Comparison of ENCODE assay signal across 8 mouse cellular contexts in the genomic region with DNA sequence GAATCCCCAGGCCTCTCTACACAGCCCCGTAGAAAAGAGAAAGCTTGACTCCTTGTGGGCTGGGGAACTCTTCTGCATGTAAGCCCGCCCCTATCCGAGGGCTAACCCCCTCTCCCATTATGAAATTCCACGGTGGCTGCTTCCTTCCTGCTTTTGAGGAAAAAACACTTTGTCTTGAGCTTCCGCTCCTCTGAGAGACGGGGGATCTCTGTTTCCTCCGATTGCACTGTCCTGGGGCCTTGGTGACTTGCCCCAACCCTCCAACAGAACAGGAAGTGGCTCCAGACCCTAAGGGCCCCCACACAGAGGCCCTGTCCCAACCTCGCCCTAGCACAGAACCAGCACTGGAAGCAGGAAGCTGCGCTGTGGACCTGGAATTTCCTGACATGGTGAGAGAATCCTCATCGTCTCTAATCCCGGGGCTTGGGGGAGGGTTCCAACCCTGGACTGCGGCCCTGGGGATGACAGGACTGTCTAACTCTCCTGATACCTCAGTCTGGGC. TPM values are rescaled to one million over a fixed set of nuclear protein-coding genes. Genes with fewer than 3 reads are reported as not detected.
A peak's percentile ranks its signal among the peaks of the same experiment; 100 is the strongest.
DNase-seq lines count a peak whose midpoint lies in the region; ATAC-seq and TF ChIP-seq lines count a peak whose summit lies in the region.

No protein-coding gene starts in this region.

- no peaks in the 10 kb centered on the region for H3K9me3 ChIP-seq in embryonic facial prominence, embryonic 13.5 days
- H3K9me3 ChIP-seq in intestine, postnatal 0 days (ENCODE audit: control insufficient read depth): no peaks in the 10 kb centered on the region

- WGBS in embryonic facial prominence, embryonic 13.5 days: 36% methylated on average over 12 of the region's 12 CpGs
- 52% methylated on average over 12 of the region's 12 CpGs for WGBS in intestine, postnatal 0 days

- H3K4me3 ChIP-seq in embryonic facial prominence, embryonic 13.5 days: no peak overlapping the region
- H3K4me3 ChIP-seq in intestine, postnatal 0 days (ENCODE audit: low read depth, low read length): no peak overlapping the region

- TF ChIP-seq CTCF in intestine, postnatal 0 days (IDR thresholded peaks at IDR 0.05; ENCODE audit: low read depth): no peak

- H3K4me2 ChIP-seq in embryonic facial prominence, embryonic 13.5 days: no peak overlapping the region
- no peak overlapping the region for H3K4me2 ChIP-seq in intestine, postnatal 0 days (replicated peaks; ENCODE audit: low read depth)

- H3K4me1 ChIP-seq in embryonic facial prominence, embryonic 13.5 days: no peaks in the 10 kb centered on the region
- no peaks in the 10 kb centered on the region for H3K4me1 ChIP-seq in intestine, postnatal 0 days (replicated peaks; ENCODE audit: control insufficient read depth, insufficient read depth, low read length)

- no peak for ATAC-seq in embryonic facial prominence, embryonic 13.5 days (ENCODE audit: insufficient number of reproducible peaks, insufficient read depth, low FRiP score, low TSS enrichment, low read depth)
- ATAC-seq in intestine, postnatal 0 days: peak; percentile 32
- ATAC-seq in megakaryocyte-erythroid progenitor cell, adult 5-6 weeks (replicated peaks; ENCODE audit: low FRiP score, low TSS enrichment, poor library complexity, severe bottlenecking): no peak

- H3K27me3 ChIP-seq in embryonic facial prominence, embryonic 13.5 days: no peaks in the 10 kb centered on the region
- no peaks in the 10 kb centered on the region for H3K27me3 ChIP-seq in intestine, postnatal 0 days (replicated peaks; ENCODE audit: control insufficient read depth, insufficient read depth, low read length)

- H3K9ac ChIP-seq in embryonic facial prominence, embryonic 13.5 days: no peak overlapping the region
- H3K9ac ChIP-seq in intestine, postnatal 0 days (ENCODE audit: low read depth, low read length): no peak overlapping the region

- peak; percentile 43 for DNase-seq in adrenal gland, postnatal 10 days
- DNase-seq in lung, adult 18-20 months: peak; percentile 47 to 72
- DNase-seq in MN1 (ENCODE audit: low spot score): no peak
- no peak for DNase-seq in ovary, postnatal 36 days (ENCODE audit: low spot score)
- no peak for DNase-seq in gastrocnemius, adult 8-10 months (ENCODE audit: low spot score in 2 of 2)

- H3K27ac ChIP-seq in embryonic facial prominence, embryonic 13.5 days: peak overlapping the region; percentile 28; the same call in 1 of the 2 replicates
- H3K27ac ChIP-seq in intestine, postnatal 0 days (ENCODE audit: low read depth, low read length): 0 out of 2 replicates have a peak overlapping the region, but pooled peaks have one; percentile 3

- H3K36me3 ChIP-seq in embryonic facial prominence, embryonic 13.5 days: peaks cover 2% of the 10 kb centered on the region; the same call in 1 of the 2 replicates
- H3K36me3 ChIP-seq in intestine, postnatal 0 days (ENCODE audit: control insufficient read depth, insufficient read depth): peaks cover 17% of the 10 kb centered on the region; the same call in 1 of the 2 replicates

RNA-seq across cellular contexts. Expression of gene Mybbp1a, which starts 16.9 kb away (rescaled TPM):
- total RNA-seq in adrenal gland, postnatal 10 days (2021): 10 to 100 TPM; 77.5 to 84.6 TPM
- polyA plus RNA-seq in embryonic facial prominence, embryonic 13.5 days (2015; fragmentation: Nextera tagmentation; extraction: Ambion mirVana): 162 and 174 TPM in 2 replicates
- polyA plus RNA-seq in intestine, postnatal 0 days (2015; fragmentation: Nextera tagmentation; extraction: Ambion mirVana): 37.3 and 40.7 TPM in 2 replicates
- 215 and 248 TPM in 2 replicates for total RNA-seq in megakaryocyte-erythroid progenitor cell, adult 5-6 weeks (2014; fragmentation: Nextera tagmentation)
- total RNA-seq in megakaryocyte-erythroid progenitor cell, adult 5-6 weeks (2017): 185 and 248 TPM in 2 replicates
- total RNA-seq in gastrocnemius, adult 8-10 months (2022): 10 to 100 TPM; 54.6 to 66.0 (median 57.1) TPM

RNA-seq across cellular contexts. Expression of gene Ggt6, which starts 22.7 kb away (rescaled TPM):
- total RNA-seq in adrenal gland, postnatal 10 days (2021): 1 to 10 TPM; 2.7 to 3.5 TPM
- polyA plus RNA-seq in embryonic facial prominence, embryonic 13.5 days (2015; fragmentation: Nextera tagmentation; extraction: Ambion mirVana): 1.1 and 1.3 TPM in 2 replicates
- 8.1 and 8.6 TPM in 2 replicates for polyA plus RNA-seq in intestine, postnatal 0 days (2015; fragmentation: Nextera tagmentation; extraction: Ambion mirVana)
- total RNA-seq in megakaryocyte-erythroid progenitor cell, adult 5-6 weeks (2014; fragmentation: Nextera tagmentation): not detected in 2 replicates
- total RNA-seq in megakaryocyte-erythroid progenitor cell, adult 5-6 weeks (2017): not detected in 2 replicates
- 1 to 10 TPM; 1.9 to 5.4 (median 3.8) TPM for total RNA-seq in gastrocnemius, adult 8-10 months (2022)

RNA-seq across cellular contexts. Expression of gene Spns2, which starts 31.7 kb away (rescaled TPM):
- total RNA-seq in adrenal gland, postnatal 10 days (2021): 10 to 100 TPM; 11.6 to 11.7 TPM
- polyA plus RNA-seq in embryonic facial prominence, embryonic 13.5 days (2015; fragmentation: Nextera tagmentation; extraction: Ambion mirVana): 2.7 and 3.0 TPM in 2 replicates
- polyA plus RNA-seq in intestine, postnatal 0 days (2015; fragmentation: Nextera tagmentation; extraction: Ambion mirVana): 19.8 and 20.5 TPM in 2 replicates
- total RNA-seq in megakaryocyte-erythroid progenitor cell, adult 5-6 weeks (2014; fragmentation: Nextera tagmentation): 38.3 and 46.8 TPM in 2 replicates
- 16.0 and 23.3 TPM in 2 replicates for total RNA-seq in megakaryocyte-erythroid progenitor cell, adult 5-6 weeks (2017)
- 10 to 100 TPM; 32.1 to 69.6 (median 54.1) TPM for total RNA-seq in gastrocnemius, adult 8-10 months (2022)

RNA-seq across cellular contexts. Expression of gene Smtnl2, which starts 46.5 kb away (rescaled TPM):
- total RNA-seq in adrenal gland, postnatal 10 days (2021): 10 to 100 TPM in 1 of 2 experiments, 1 to 10 TPM in 1; 6.6 to 14.7 TPM
- 25.1 and 26.7 TPM in 2 replicates for polyA plus RNA-seq in embryonic facial prominence, embryonic 13.5 days (2015; fragmentation: Nextera tagmentation; extraction: Ambion mirVana)
- polyA plus RNA-seq in intestine, postnatal 0 days (2015; fragmentation: Nextera tagmentation; extraction: Ambion mirVana): 7.8 and 8.1 TPM in 2 replicates
- total RNA-seq in megakaryocyte-erythroid progenitor cell, adult 5-6 weeks (2014; fragmentation: Nextera tagmentation): 0.50 and 0.52 TPM in 2 replicates
- 0.11 TPM in 1 of 2 replicates, not detected in the other for total RNA-seq in megakaryocyte-erythroid progenitor cell, adult 5-6 weeks (2017)
- 100 to 1,000 TPM; 270 to 439 (median 347) TPM for total RNA-seq in gastrocnemius, adult 8-10 months (2022)

Comparison
In these comparisons a context has a peak if more than half of its experiments do, and no peak if none do; other contexts are left out.
1. DNase-seq: peak in adrenal gland, postnatal 10 days (single experiment) and lung, adult 18-20 months (2 of 2); none in MN1 (single experiment), ovary, postnatal 36 days (single experiment) and gastrocnemius, adult 8-10 months (0 of 2).